Mouse (Mus musculus) intestine, embryonic 14.5 days (tissue): ENCODE measurements around the gene Arid2. TPM values are rescaled to one million over a fixed set of nuclear protein-coding genes. Genes with fewer than 3 reads are reported as not detected.

Source experiments
- ATAC-seq: fragments of 200-750 bp; cut with Nextera tagmentation; replicated peaks from 2 replicates; pipeline ENCODE4 v1.8.0; 2017; ENCODE audit warnings: low read depth, moderate number of reproducible peaks, moderate TSS enrichment, moderate library complexity; ENCODE audit not compliant: low FRiP score, low TSS enrichment
- DNase-seq: peaks from one replicate; pipeline ENCODE4 v3.0.0-alpha.2; 2018; ENCODE audit warnings: low spot score
- H3K27ac ChIP-seq: fragments of 300-500 bp; sonication (generic); 2 replicates; pipeline ENCODE4 v1.5.1; 2014; ENCODE audit warnings: low read depth, mild to moderate bottlenecking, control low read depth
- H3K27me3 ChIP-seq: fragments of 300-500 bp; sonication (generic); replicated peaks from 2 replicates; pipeline ENCODE4 v1.6.1; 2014; ENCODE audit warnings: low read length, control low read depth; ENCODE audit not compliant: control insufficient read depth, insufficient read depth
- H3K36me3 ChIP-seq: fragments of 300-500 bp; sonication (generic); 2 replicates; pipeline ENCODE4 v1.6.1; 2014; ENCODE audit warnings: low read length, control low read depth; ENCODE audit not compliant: control insufficient read depth, insufficient read depth
- H3K4me1 ChIP-seq: fragments of 300-500 bp; sonication (generic); replicated peaks from 2 replicates; pipeline ENCODE4 v1.6.1; 2014; ENCODE audit warnings: low read length, control low read depth, mixed read lengths; ENCODE audit not compliant: control insufficient read depth, insufficient read depth
- H3K4me2 ChIP-seq: fragments of 300-500 bp; sonication (generic); 2 replicates; pipeline ENCODE4 v1.6.1; 2014; ENCODE audit warnings: low read length
- H3K4me3 ChIP-seq: fragments of 300-500 bp; sonication (generic); 2 replicates; pipeline ENCODE4 v1.5.1; 2014; ENCODE audit warnings: low read depth, low read length, control low read depth, mixed read lengths
- H3K9ac ChIP-seq: fragments of 300-500 bp; sonication (generic); 2 replicates; pipeline ENCODE4 v1.6.1; 2014; ENCODE audit warnings: mild to moderate bottlenecking, low read length
- H3K9me3 ChIP-seq: fragments of 300-500 bp; sonication (generic); 2 replicates; pipeline ENCODE4 v1.6.1; 2016; ENCODE audit warnings: low read length, control low read depth; ENCODE audit not compliant: control insufficient read depth
- WGBS: fragments of 180-500 bp; shearing (Covaris S2); extraction: QIAGEN DNeasy Blood & Tissue Kit; methylation state at CpG from one replicate; pipeline ENCODE4 v1.1.7; 2014; 5-methylcytosine and 5-hydroxymethylcytosine counted together
- polyA plus RNA-seq: library from polyadenylated mRNA; unstranded; fragments of >200 nt; fragmentation: Nextera tagmentation; extraction: Ambion mirVana; gene quantifications from 2 replicates; pipeline ENCODE4 v1.2.1, GENCODE M21; 2014

The Arid2 gene
- polyA plus RNA-seq, 1 experiment from 2014 or later: 28.1 TPM

DNA sequence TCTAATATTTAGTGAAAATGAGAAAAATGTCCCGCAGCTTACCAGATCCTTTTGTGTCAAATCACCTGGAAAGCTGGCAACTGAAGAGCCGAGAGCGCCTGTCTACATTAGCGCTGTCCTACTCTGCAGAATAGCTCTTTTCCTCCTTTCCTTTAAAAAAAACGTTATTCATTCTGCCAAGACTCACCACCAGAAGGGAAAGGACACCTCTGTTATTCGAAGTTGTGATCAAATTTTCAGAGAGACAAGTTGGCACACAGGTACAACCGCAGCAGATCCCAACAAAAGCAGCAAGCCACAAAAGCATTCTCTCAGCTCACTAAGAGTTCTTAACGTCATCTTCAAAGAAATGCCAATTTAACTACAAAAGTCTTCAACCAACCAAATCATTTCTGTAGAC lies 4.2 kb upstream of the Arid2 start:
- ATAC-seq: no peak
- WGBS: 67% methylated on average over 8 of the region's 8 CpGs
- no peak for DNase-seq
- no peaks in the 10 kb centered on the region for H3K9me3 ChIP-seq
- H3K27ac ChIP-seq: no peak overlapping the region
- peak overlapping the region; percentile 78; the same call in 1 of the 2 replicates for H3K4me3 ChIP-seq
- H3K4me2 ChIP-seq: peak overlapping the region; percentile 79
- H3K36me3 ChIP-seq: peaks cover 35% of the 10 kb centered on the region
- H3K27me3 ChIP-seq: no peaks in the 10 kb centered on the region
- no peak overlapping the region for H3K9ac ChIP-seq
- H3K4me1 ChIP-seq: peaks cover 18% of the 10 kb centered on the region

DNA sequence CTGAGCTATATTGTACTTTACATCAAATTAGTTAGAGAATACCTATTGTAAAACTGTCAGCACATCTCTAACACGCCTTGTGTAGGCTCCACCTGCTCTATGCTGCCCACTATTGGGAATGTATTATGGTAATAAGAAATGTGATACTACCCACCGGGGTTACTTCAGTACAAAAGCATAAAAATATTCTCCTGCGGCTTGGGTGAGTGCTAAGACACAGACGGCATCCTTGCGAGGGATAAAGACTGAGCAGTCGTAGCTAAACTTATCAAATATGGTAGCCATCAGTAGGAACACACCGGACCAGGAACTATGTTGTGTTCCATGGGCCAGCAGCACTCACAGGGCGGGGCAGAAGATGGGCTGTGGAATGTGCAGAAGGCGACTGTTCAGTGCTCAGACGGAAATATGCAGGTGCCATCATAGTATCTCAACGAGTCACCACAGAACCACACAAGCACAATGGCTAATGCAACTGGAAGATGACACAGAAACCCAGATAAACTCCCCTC lies 3.3 kb upstream of the Arid2 start:
- Histone ChIP-seq H3K27ac (peak overlapping the region; percentile 99; the same call in 1 of the 2 replicates), H3K4me1 (peaks cover 18% of the 10 kb centered on the region), H3K4me2 (peak overlapping the region; percentile 79), H3K9me3 (no peaks in the 10 kb centered on the region), H3K9ac (peak overlapping the region; percentile 99), H3K4me3 (peak overlapping the region; percentile 78), H3K27me3 (no peaks in the 10 kb centered on the region), H3K36me3 (peaks cover 29% of the 10 kb centered on the region)
- no peak for ATAC-seq
- WGBS: 13% methylated on average over 11 of the region's 11 CpGs
- DNase-seq: peak; percentile 72

- peak; percentile 36; the same call in 1 of the 2 replicates for ATAC-seq
- Histone ChIP-seq H3K27ac (peak overlapping the region; percentile 99), H3K4me1 (peaks cover 21% of the 10 kb centered on the region), H3K4me2 (peak overlapping the region; percentile 79), H3K9me3 (no peaks in the 10 kb centered on the region), H3K36me3 (peaks cover 21% of the 10 kb centered on the region), H3K4me3 (peak overlapping the region; percentile 78), H3K27me3 (no peaks in the 10 kb centered on the region), H3K9ac (peak overlapping the region; percentile 99)
- WGBS: under 1% methylated on average over 67 of the region's 67 CpGs
- peak; percentile 81 for DNase-seq
Observed at GRCm38 (mm10) chr15:96284711-96285322, 2.5 kb upstream of the Arid2 start.

- peak; percentile 85 for ATAC-seq
- peak overlapping the region; percentile 99 for H3K27ac ChIP-seq
- H3K9me3 ChIP-seq: no peaks in the 10 kb centered on the region
- H3K9ac ChIP-seq: peak overlapping the region; percentile 99
- H3K36me3 ChIP-seq: peaks cover 14% of the 10 kb centered on the region
- peak overlapping the region; percentile 78 for H3K4me3 ChIP-seq
- peak overlapping the region; percentile 79 for H3K4me2 ChIP-seq
- no peaks in the 10 kb centered on the region for H3K27me3 ChIP-seq
- DNase-seq: peak; percentile 93
- peaks cover 24% of the 10 kb centered on the region for H3K4me1 ChIP-seq
- WGBS: under 1% methylated on average over 52 of the region's 64 CpGs
Observed at GRCm38 (mm10) chr15:96285323-96286014, 1.8 kb upstream of the Arid2 start.

DNA sequence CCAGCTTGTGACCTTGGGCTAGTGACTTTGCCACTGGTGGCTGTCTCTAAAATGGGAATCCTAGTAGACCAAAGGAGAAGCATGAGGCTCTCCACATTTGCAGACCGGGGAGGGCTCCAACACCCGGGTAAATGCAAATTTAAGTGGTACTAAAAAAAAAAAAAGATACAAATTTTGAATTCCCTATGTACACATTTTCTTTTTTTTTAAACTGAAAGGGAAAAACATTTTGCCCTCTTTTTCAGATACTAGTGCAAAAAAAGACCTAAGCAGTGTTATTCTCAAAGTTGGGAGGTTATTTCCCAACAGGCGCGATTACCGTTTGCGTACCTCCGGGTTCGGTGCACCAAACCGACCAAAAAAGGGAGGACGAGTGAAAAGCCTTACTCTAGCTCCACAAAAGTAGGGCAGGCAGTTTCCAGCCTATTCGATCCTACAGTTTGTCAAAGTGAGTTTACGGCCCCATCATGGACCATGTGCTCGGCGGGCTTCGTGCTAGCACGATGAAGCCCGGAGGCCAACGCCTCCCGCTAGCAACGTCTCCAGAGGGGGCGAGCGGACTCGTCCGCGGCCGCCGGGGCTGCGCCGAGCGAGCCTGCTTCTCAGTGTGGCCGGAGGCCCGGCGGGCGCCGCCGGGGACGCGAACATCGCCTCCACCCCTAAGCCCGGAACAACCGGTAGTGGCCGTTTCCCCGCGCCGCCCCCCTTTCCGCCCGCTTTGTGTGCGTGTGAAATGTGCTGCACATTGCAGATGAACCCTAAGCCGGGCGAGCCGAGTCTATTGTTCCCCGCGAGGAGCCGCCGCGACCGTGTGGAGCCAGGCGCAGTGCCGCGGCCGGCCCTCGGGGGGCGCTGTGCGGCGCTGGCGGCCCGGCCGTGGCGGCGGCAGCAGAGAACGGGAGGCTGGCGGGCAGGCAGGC lies 1.0 kb upstream of the Arid2 start:
- peak; percentile 76 for ATAC-seq
- Histone ChIP-seq H3K4me3 (peak overlapping the region; percentile 78), H3K4me1 (peaks cover 24% of the 10 kb centered on the region), H3K36me3 (peaks cover 7% of the 10 kb centered on the region), H3K27me3 (no peaks in the 10 kb centered on the region), H3K4me2 (peak overlapping the region; percentile 79), H3K9ac (peak overlapping the region; percentile 99), H3K27ac (peak overlapping the region; percentile 99), H3K9me3 (no peaks in the 10 kb centered on the region)
- peak; percentile 96 for DNase-seq
- under 1% methylated on average over 70 of the region's 72 CpGs for WGBS

- ATAC-seq: peak; percentile 26
- peaks cover 13% of the 10 kb centered on the region; the same call in 1 of the 2 replicates for H3K36me3 ChIP-seq
- no peaks in the 10 kb centered on the region for H3K9me3 ChIP-seq
- H3K9ac ChIP-seq: peak overlapping the region; percentile 99
- peak overlapping the region; percentile 78 for H3K4me3 ChIP-seq
- peaks cover 24% of the 10 kb centered on the region for H3K4me1 ChIP-seq
- WGBS: under 1% methylated on average over 35 of the region's 63 CpGs
- H3K27ac ChIP-seq: peak overlapping the region; percentile 99
- no peak for DNase-seq
- H3K4me2 ChIP-seq: peak overlapping the region; percentile 79
- no peaks in the 10 kb centered on the region for H3K27me3 ChIP-seq
Observed at GRCm38 (mm10) chr15:96286935-96287292, 404 bp upstream of the Arid2 start.

DNA sequence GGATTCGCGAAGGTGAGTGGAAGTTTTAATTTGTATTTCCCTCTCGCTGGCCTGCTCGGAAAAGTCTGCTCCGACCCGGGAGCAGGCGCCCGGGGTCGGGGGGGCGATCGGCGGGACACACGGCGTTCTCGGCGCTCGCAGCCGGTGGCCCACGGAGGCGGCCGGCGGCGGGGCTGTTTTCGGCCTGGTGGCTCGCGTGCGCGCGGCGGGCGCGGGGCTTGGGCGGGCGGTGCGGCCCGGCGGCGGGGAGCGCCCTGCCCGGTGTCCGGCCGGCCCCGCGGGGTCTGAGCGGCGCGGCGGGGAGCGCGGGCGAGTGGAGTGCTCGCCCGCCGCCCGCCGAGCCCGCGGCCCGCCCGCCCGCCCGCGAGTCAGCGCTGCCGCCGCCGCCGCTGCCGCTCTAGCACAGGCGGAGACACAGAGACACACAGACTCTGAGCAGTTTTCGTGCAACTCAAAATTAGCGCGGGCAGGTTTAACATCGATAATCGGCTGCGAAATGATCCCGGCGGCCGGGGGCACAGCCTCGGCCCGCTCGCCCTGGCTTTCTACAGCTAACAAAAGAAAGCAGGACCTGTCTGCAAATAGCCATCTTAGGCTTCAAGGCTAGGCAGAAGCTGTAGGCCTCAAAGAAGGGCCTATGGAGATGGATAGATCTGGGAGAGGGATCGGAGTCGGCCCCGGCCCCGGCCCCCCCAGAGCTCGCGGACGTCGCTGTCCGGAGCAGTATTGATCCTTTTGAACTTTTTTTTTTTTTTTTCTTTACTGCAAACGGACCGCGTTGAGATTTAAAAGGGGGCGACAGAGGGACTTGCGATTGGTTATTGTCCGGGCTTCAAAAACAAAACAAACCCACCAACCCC lies 888 bp downstream of the Arid2 start:
- H3K4me1 ChIP-seq: peaks cover 12% of the 10 kb centered on the region
- under 1% methylated on average over 86 of the region's 97 CpGs for WGBS
- peak overlapping the region; percentile 62 for H3K4me2 ChIP-seq
- no peaks in the 10 kb centered on the region for H3K9me3 ChIP-seq
- peak overlapping the region; percentile 99 for H3K27ac ChIP-seq
- H3K4me3 ChIP-seq: peak overlapping the region; percentile 78
- H3K9ac ChIP-seq: peak overlapping the region; percentile 99
- H3K36me3 ChIP-seq: peaks cover 14% of the 10 kb centered on the region; the same call in 1 of the 2 replicates
- no peaks in the 10 kb centered on the region for H3K27me3 ChIP-seq
- DNase-seq (peak; percentile 88), ATAC-seq (no peak)
